Mouse (Mus musculus) CH12.LX (cell line): ENCODE measurements around the gene Txndc17. TPM values are rescaled to one million over a fixed set of nuclear protein-coding genes. Genes with fewer than 3 reads are reported as not detected.

Source experiments
- DNase-seq: peaks from one replicate; pipeline ENCODE4 v3.0.0-alpha.2; 2013; ENCODE audit errors: extremely low read depth
- H3K27ac ChIP-seq: 2 replicates; pipeline ENCODE4 v1.5.1; 2012; ENCODE audit warnings: low read depth, mild to moderate bottlenecking, control low read depth, moderate library complexity; ENCODE audit not compliant: insufficient read depth
- H3K27me3 ChIP-seq: replicated peaks from 2 replicates; pipeline ENCODE3; 2012; ENCODE audit warnings: inconsistent platforms
- H3K36me3 ChIP-seq, 2 experiments: replicated peaks in 1 of 2; 2 replicates each; pipeline versions ENCODE3 to v1.6.1; 2012; ENCODE audit warnings: inconsistent platforms in 1 of 2, low read length in 1 of 2, mild to moderate bottlenecking in 1 of 2, mixed read lengths in 1 of 2, moderate library complexity in 1 of 2; ENCODE audit not compliant: control insufficient read depth in 1 of 2, insufficient read depth in 1 of 2
- H3K4me1 ChIP-seq, 2 experiments: 2 replicates each; pipeline ENCODE4 v1.6.1; 2012; ENCODE audit warnings: inconsistent platforms in 1 of 2, moderate library complexity in 1 of 2; ENCODE audit not compliant: insufficient read depth in 2 of 2, control insufficient read depth in 1 of 2
- H3K4me2 ChIP-seq: 2 replicates; pipeline ENCODE4 v1.6.1; 2012; ENCODE audit warnings: low read depth, mild to moderate bottlenecking, control low read depth; ENCODE audit not compliant: poor library complexity, insufficient read depth, severe bottlenecking
- H3K4me3 ChIP-seq, 3 experiments: fragments of 150-350 bp in 1 of 3; sonication (generic) in 1 of 3; replicated peaks in 1 of 3; 2 replicates each; pipeline versions ENCODE3 to v1.5.1; 2011 to 2012; ENCODE audit warnings: low read depth in 2 of 3, low read length in 2 of 3, mild to moderate bottlenecking in 2 of 3, moderate library complexity in 2 of 3, control low read depth in 1 of 3, improper control_type of control experiment in 1 of 3, inconsistent platforms in 1 of 3, mixed read lengths in 1 of 3; ENCODE audit not compliant: poor library complexity in 1 of 3
- H3K79me2 ChIP-seq: replicated peaks from 2 replicates; pipeline ENCODE4 v1.6.1; 2012; ENCODE audit warnings: mild to moderate bottlenecking, moderate library complexity; ENCODE audit not compliant: control insufficient read depth, poor library complexity, insufficient read depth, severe bottlenecking; ENCODE audit errors: extremely low read depth
- H3K9ac ChIP-seq: 2 replicates; pipeline ENCODE4 v1.6.1; 2012; ENCODE audit warnings: low read depth, mild to moderate bottlenecking, control low read depth, moderate library complexity; ENCODE audit not compliant: insufficient read depth
- H3K9me3 ChIP-seq: replicated peaks from 2 replicates; pipeline ENCODE3; 2012; ENCODE audit warnings: low read length, inconsistent platforms, mixed read lengths
- E2F4 ChIP-seq: IDR thresholded peaks from 2 replicates; pipeline ENCODE4 v1.6.1; 2011; ENCODE audit warnings: low read depth, low read length, improper control_type of control experiment; ENCODE audit not compliant: insufficient replicate concordance
- ELF1 ChIP-seq: IDR thresholded peaks from 2 replicates; pipeline ENCODE4 v1.6.1; 2014; ENCODE audit warnings: low read depth, mild to moderate bottlenecking, inconsistent platforms, low read length, improper control_type of control experiment
- EP300 ChIP-seq: IDR thresholded peaks from 2 replicates; pipeline ENCODE4 v1.6.1; 2011; ENCODE audit warnings: low read length, improper control_type of control experiment
- ETS1 ChIP-seq: conservative IDR thresholded peaks from 2 replicates; pipeline ENCODE4 v1.6.1; 2012; ENCODE audit warnings: low read depth, mild to moderate bottlenecking, inconsistent platforms, low read length, improper control_type of control experiment, moderate library complexity
- GABPA ChIP-seq: IDR thresholded peaks from 2 replicates; pipeline ENCODE4 v1.6.1; 2012; ENCODE audit warnings: low read depth, low read length, improper control_type of control experiment, inconsistent platforms; ENCODE audit not compliant: insufficient replicate concordance
- HCFC1 ChIP-seq: IDR thresholded peaks from 2 replicates; pipeline ENCODE4 v1.6.1; 2012; ENCODE audit warnings: low read depth, mild to moderate bottlenecking, inconsistent platforms, low read length, improper control_type of control experiment
- IRF4 ChIP-seq: IDR thresholded peaks from 2 replicates; pipeline ENCODE4 v1.6.1; 2014; ENCODE audit warnings: low read depth, mild to moderate bottlenecking, inconsistent platforms, low read length, improper control_type of control experiment
- JUND ChIP-seq: conservative IDR thresholded peaks from 2 replicates; pipeline ENCODE4 v1.6.1; 2011; ENCODE audit warnings: low read depth, low read length, improper control_type of control experiment
- MAZ ChIP-seq: IDR thresholded peaks from 2 replicates; pipeline ENCODE4 v1.6.1; 2012; ENCODE audit warnings: low read depth, mild to moderate bottlenecking, inconsistent platforms, low read length, improper control_type of control experiment, moderate library complexity
- MEF2A ChIP-seq: IDR thresholded peaks from 2 replicates; pipeline ENCODE4 v1.6.1; 2014; ENCODE audit warnings: low read depth, mild to moderate bottlenecking, inconsistent platforms, low read length, improper control_type of control experiment, borderline replicate concordance
- MXI1 ChIP-seq: IDR thresholded peaks from 2 replicates; pipeline ENCODE4 v1.6.1; 2011; ENCODE audit warnings: mild to moderate bottlenecking, low read depth, low read length, improper control_type of control experiment
- NELFE ChIP-seq: IDR thresholded peaks from 2 replicates; pipeline ENCODE4 v1.6.1; 2011; ENCODE audit warnings: low read depth, low read length, improper control_type of control experiment
- PAX5 ChIP-seq: IDR thresholded peaks from 2 replicates; pipeline ENCODE4 v1.6.1; 2012; ENCODE audit warnings: low read length, inconsistent platforms, mixed read lengths
- POLR2A ChIP-seq: IDR thresholded peaks from 2 replicates; pipeline ENCODE4 v1.6.1; 2011; ENCODE audit warnings: low read depth, mild to moderate bottlenecking, improper control_type of control experiment, low read length
- POLR2AphosphoS2 ChIP-seq: IDR thresholded peaks from 2 replicates; pipeline ENCODE4 v1.6.1; 2011; ENCODE audit warnings: low read depth, low read length, improper control_type of control experiment
- RAD21 ChIP-seq: IDR thresholded peaks from 2 replicates; pipeline ENCODE4 v1.6.1; 2011; ENCODE audit warnings: low read depth, mild to moderate bottlenecking, low read length, improper control_type of control experiment, moderate library complexity
- SIN3A ChIP-seq: IDR thresholded peaks from 2 replicates; pipeline ENCODE4 v1.6.1; 2012; ENCODE audit warnings: low read length, improper control_type of control experiment, inconsistent platforms
- TBP ChIP-seq: conservative IDR thresholded peaks from 2 replicates; pipeline ENCODE4 v1.6.1; 2011; ENCODE audit warnings: low read depth, low read length, improper control_type of control experiment
- UBTF ChIP-seq: IDR thresholded peaks from 2 replicates; pipeline ENCODE4 v1.6.1; 2012; ENCODE audit warnings: low read depth, mild to moderate bottlenecking, inconsistent platforms, low read length, improper control_type of control experiment, moderate library complexity
- USF2 ChIP-seq: conservative IDR thresholded peaks from 2 replicates; pipeline ENCODE4 v1.6.1; 2011; ENCODE audit warnings: low read depth, low read length, improper control_type of control experiment
- ZC3H11A ChIP-seq: IDR thresholded peaks from 2 replicates; pipeline ENCODE4 v1.6.1; 2012; ENCODE audit warnings: low read depth, mild to moderate bottlenecking, inconsistent platforms, low read length, improper control_type of control experiment
- ZMIZ1 ChIP-seq: IDR thresholded peaks from 2 replicates; pipeline ENCODE4 v1.6.1; 2012; ENCODE audit warnings: low read depth, mild to moderate bottlenecking, inconsistent platforms, low read length, improper control_type of control experiment
- dilution Hi-C: fragments of 300-500 bp; cut with MboI; formaldehyde crosslinking; loops from 2 replicates; pipeline ENCODE4 v1.14.3; 2020; ENCODE audit warnings: low sequenced_read_pairs; ENCODE audit not compliant: extremely low pct_unique_long_range_greater_than_20kb, extremely low pct_ligation_motif_present
- in situ Hi-C: fragments of 300-500 bp; cut with MboI; formaldehyde crosslinking; loops from 3 replicates; pipeline ENCODE4 v1.14.3; 2019; ENCODE audit warnings: low sequenced_read_pairs, low pct_ligation_motif_present, low pct_unique_long_range_greater_than_20kb, mixed read lengths
- polyA plus RNA-seq: library from polyadenylated mRNA; unstranded; fragments of >175 nt; gene quantifications from 2 replicates; pipeline ENCODE4 v1.2.1, GENCODE M21; 2012; ENCODE audit warnings: low read depth; ENCODE audit not compliant: insufficient read length
- total RNA-seq, 2 experiments: library from RNA; depleted of rRNA; stranded (reverse); fragments of 300-350 nt in 1 of 2; fragments of >200 nt in 1 of 2; gene quantifications; 2 replicates each; pipeline ENCODE4 v1.2.3; 2012 to 2014

Gene Txndc17
- total RNA-seq (2012; rRNA removed), result 126 and 140 TPM in 2 replicates
- 177 and 197 TPM in 2 replicates for total RNA-seq (2014; rRNA removed)
- 162 and 182 TPM in 2 replicates for polyA plus RNA-seq

DNA sequence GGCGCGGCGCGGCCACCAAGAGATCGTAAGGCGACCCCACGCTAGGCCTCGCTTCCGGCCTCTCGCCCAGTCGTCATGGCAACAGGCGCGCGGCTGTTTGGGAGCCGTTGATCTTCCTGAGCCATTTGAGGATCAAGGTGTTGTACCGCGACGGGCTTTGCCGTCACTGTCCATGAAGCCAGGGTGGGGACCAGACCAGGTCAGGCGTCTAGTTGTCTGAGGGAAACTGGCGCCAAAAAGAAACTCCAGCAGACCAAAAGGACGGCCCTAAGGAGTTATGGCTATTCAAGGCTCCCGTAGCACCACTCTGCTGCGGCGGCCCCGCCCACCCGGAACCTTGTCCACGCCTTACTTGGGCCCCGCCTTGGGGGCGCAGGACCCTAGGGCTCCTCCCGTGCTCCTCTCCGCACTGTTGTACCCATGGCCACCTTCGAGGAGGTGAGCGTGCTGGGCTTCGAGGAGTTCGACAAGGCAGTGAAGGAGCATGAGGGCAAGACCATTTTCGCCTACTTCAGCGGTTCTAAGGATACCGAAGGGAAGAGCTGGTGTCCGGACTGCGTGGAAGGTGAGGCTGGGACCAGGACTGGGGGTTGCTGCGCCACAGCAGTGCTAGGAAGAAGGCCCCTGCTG lies at the start of gene Txndc17, which contains the start of gene 4933427D14Rik:
Txndc17 (plus strand) TSS at position 344 of the 630 bp plus-strand sequence.
4933427D14Rik (minus strand) TSS at position 256 of the 630 bp plus-strand sequence.
- Histone ChIP-seq H3K4me2 (peak within 1 kb of the TSS; percentile 98), H3K9me3 (no peaks in the 10 kb centered on the region), H3K36me3 (peaks cover 18 to 49% of the 10 kb centered on the region in 2 experiments), H3K27ac (no peak within 1 kb of the TSS), H3K9ac (peak within 1 kb of the TSS; percentile 92), H3K79me2 (peaks cover 7% of the 10 kb centered on the region), H3K4me3 (peak within 1 kb of the TSS; percentile 66 to 94 (median 78)), H3K4me1 (peaks cover 11 to 42% of the 10 kb centered on the region in 2 experiments), H3K27me3 (no peaks in the 10 kb centered on the region)
- in situ Hi-C loops, result loop anchor here (5.0 to 25.0 kb wide), 2 partner anchors 140 to 330 kb away; no protein-coding TSS in a partner anchor
- TF ChIP-seq MAZ (peak; percentile 71), EP300 (no peak), MEF2A (no peak), POLR2AphosphoS2 (peak; percentile 62; the same call in 1 of the 2 replicates), PAX5 (no peak), UBTF (no peak; the same call in 1 of the 2 replicates), NELFE (peak; percentile 61), E2F4 (0 out of 2 replicates have a peak, but pooled peaks have one; percentile 74), ELF1 (peak; percentile 92), IRF4 (peak; percentile 40; the same call in 1 of the 2 replicates), ZMIZ1 (no peak), SIN3A (peak; percentile 97), GABPA (no peak), HCFC1 (peak; percentile 85), POLR2A (peak; percentile 93), MXI1 (peak; percentile 97), TBP (peak; percentile 69; the same call in 1 of the 2 replicates), USF2 (no peak)
- DNase-seq, result peak; percentile 90
- dilution Hi-C loops, result no loop called here

DNA sequence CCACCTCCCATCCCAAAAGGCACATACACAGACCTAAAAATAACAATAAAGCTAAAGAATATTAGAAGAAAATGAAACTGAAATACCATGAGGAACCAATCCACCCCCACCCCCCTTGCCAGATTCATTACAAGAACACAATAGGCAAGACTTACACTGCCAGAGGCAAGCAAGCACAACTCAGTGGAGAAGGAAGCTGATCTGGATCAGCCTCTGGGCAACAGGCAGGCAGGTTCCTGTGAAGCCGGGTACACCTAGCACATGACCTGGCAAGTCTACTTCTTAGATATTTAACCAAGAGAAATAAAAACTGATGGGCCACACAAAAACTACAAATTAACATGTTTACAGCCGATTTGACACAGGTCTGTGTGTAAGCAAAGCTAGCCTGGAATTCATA lies 44.1 kb upstream of the Txndc17 start:
- no peaks in the 10 kb centered on the region for H3K79me2 ChIP-seq
- peaks cover 2 to 6% of the 10 kb centered on the region in 2 experiments; a peak in 2 of 4 replicates for H3K4me1 ChIP-seq
- no peak overlapping the region for H3K4me2 ChIP-seq
- no peak overlapping the region for H3K27ac ChIP-seq
- no peak overlapping the region for H3K4me3 ChIP-seq
- H3K9me3 ChIP-seq, result no peaks in the 10 kb centered on the region
- DNase-seq, result no peak
- H3K9ac ChIP-seq, result no peak overlapping the region
- no peaks in the 10 kb centered on the region for H3K27me3 ChIP-seq
- H3K36me3 ChIP-seq, result peaks cover 29 to 78% of the 10 kb centered on the region in 2 experiments
- TF ChIP-seq UBTF (no peak), ZC3H11A (no peak), RAD21 (no peak), JUND (no peak), SIN3A (no peak), PAX5 (no peak), ETS1 (no peak)
- in situ Hi-C loops (no loop called here), dilution Hi-C loops (no loop called here)
